Mouse (Mus musculus) adrenal gland, postnatal 36 days (tissue): Measurements from ENCODE around the gene Wdr20rt. TPM values are rescaled to one million over a fixed set of nuclear protein-coding genes. Genes with fewer than 3 reads are reported as not detected.
"Not testable (repeated sequence)": the region's sequence is repeated elsewhere in the genome, so short reads cannot be mapped to it uniquely, and the experiment has no call there.

Experiments
- DNase-seq, 2 experiments: peaks; one replicate each; pipeline ENCODE4 v3.0.0; 2021; ENCODE audit warnings: mixed read lengths in 1 of 2
- long read RNA-seq, 2 experiments: library from polyadenylated mRNA; stranded (forward); transcript quantifications; one replicate each; pipeline ENCODE4 v2.0.0; 2021; ENCODE audit warnings: borderline sequencing depth in 2 of 2
- total RNA-seq, 2 experiments: library from RNA; stranded (reverse); gene quantifications; 2 replicates each; pipeline ENCODE4 v1.2.3; 2021

Wdr20rt gene
- total RNA-seq: not detected
- long read RNA-seq, experiment 1: 0 reads
- long read RNA-seq, experiment 2: 0 reads

- no peak for DNase-seq
Observed at GRCm38 (mm10) chr12:65225467-65225945, at the start of gene Wdr20rt. Wdr20rt (plus strand) TSS chr12:65225517.

DNA sequence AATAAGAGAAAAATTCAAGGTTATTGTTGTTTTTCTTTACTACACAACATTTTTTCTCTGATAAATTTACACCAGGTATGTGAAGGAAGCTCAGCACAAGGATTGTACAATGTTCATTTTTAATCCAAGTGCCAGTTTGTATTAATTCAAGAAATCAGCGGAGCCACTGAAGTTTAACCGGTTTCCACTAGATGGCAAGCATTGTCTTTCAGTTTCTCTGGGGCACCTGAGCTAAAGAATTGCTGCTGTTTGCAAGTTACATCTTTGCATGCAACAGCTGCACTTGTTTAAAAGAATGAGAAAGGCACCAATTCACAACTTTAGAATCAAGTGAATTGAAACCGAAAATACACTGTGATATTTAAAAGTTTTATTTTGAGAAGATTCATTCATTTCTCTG, 38.0 kb upstream of the Wdr20rt start:
- no peak for DNase-seq

DNA sequence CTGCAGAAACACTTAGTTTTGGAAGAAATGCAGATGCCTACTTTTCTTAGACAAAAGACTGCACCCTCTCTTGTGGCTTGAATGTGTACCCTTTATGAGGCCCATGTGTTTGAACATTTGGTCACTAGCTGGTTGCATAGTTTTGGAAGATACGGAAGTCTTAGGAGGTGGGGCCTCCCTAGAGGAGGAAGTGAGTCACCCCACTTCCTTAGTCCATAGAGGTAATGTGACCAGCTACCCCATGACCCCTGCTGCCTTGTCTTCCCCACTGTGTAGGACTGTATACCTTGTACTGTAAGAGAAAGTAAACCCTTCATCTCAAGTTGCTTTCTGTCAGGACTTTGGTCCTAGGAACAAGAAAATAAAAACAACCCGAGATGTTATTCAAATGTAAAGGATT, 36.1 kb upstream of the Wdr20rt start:
- no peak for DNase-seq

DNA sequence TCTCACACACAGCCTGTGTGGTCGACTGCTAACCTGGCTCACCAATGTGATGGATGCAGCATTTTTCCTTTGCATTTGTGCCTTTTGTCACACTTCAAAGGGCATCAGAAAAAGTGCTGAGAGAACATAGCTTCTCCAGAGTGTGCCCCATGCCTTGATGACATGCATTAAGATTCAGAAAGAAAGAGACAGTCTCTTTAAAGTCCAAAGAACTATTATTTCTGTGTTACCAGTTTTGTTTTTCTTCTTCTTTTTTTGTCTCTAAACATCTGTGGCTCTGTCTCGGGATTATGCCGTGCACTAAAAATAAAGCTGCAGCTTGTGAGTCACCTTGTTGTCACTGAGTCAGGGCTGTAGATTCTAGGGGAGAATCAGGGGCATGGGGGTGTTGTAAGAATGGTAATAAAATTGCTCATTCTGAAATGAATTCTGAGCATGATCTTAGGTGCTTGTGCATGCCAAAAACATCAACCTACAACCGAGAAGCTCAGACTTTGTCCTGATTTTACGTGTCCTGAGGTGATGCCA, 31.2 kb upstream of the Wdr20rt start:
- DNase-seq: peak in 1 of 2 experiments; percentile 4

DNA sequence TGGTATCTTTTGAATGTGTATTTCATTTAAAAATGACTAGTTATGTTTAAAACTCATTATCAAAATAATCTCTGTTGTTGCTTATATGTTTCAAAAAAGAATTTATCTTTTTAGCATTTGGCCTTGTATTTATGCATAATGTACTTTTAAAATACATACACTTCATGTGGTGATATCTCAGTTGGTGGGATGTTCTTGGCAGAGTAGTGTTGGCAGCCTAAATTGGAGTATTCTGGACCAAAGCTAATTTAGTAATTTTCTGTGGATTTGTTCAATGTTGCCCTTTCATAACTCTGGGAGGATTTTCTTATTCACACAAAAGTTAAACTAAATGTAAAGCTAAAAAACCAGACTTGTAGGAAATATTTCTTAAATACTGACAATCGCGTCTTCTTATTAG, 23.5 kb upstream of the Wdr20rt start:
- DNase-seq: no peak

DNA sequence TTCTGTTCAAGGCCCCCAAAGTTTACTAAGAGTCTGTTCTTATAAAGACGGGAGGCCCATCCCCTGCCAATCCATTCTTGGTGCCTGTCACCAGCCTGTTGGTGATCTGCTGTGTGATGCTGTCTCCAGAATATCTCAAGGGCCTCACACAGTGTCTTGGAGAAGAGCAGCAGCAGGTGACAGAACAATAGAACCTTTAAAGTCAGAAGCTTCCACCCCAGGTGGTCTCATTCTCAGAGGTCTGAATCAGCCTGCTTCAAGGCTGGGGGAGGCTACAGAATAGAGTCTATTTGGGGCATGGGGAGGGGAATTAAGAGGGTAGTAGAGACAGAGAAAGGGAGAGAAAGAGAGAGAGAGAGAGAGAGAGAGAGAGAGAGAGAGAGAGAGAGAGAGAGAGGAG, 18.9 kb upstream of the Wdr20rt start:
- no peak for DNase-seq

GRCm38 (mm10) chr12:65216404-65216840, 8.9 kb upstream of the Wdr20rt start:
- no peak for DNase-seq

- no peak for DNase-seq
Observed at GRCm38 (mm10) chr12:65228628-65229027, 3.3 kb downstream of the Wdr20rt start.

DNA sequence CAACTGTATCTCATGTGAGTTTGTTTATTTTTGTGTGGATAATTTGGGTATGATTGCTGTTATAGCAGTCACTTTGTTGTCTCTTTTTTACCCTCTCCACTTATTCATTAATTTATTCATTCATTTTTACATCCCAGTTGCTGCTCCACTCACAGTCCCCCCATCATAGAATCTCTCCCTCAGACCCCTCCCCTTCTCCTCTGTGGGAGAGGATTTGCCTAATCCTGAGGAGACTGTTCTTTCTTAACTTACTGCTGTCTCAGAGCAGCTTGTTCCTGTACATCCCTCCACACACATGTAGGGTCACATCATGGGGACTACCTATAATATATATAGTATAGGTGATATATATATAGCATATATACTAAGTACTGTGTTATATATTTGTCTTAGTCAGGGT, 3.7 kb downstream of the Wdr20rt start:
- no peak for DNase-seq

DNA sequence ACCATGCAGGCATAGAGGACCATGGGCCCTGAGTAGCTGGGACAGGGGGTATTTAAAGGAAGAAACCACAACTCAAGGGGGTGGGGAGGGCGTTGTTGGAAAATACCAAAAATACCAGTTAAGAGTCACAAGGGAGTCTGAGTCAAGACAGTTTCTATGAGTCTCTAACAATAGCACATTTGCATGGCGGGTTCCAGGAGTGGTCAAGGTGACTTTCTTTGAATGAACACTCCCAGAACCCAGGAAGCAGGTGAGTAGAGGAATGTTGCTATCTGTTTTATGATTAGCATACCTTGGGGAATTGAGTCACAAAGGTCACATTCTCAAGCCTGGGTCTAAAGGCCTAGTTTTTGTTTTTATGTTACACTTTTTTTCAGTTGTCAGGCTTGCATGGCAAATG, 7.5 kb downstream of the Wdr20rt start:
- DNase-seq: not testable (repeated sequence)

GRCm38 (mm10) chr12:65250116-65250738, 24.9 kb downstream of the Wdr20rt start:
- no peak for DNase-seq

DNA sequence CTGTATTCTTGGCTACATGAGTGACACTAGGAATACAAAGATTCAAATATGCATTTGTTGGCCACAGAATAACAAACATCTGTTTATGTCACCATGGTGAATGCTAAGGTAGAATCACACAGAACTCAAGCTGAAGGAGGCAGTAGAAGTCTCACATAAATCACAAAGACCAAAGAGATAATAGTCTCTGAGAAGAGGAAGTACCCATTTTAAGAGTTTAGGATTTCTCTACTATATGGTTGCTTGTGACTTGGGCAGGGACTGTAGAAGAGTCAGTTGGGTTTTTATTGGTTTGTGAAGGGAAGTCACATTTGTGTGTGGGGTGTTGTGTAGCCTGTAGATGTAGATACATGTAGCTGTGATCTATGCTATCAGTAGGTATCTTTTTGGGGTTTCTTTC, 31.6 kb downstream of the Wdr20rt start:
- no peak for DNase-seq

- DNase-seq: peak; percentile 10 to 27
Observed at GRCm38 (mm10) chr12:65258212-65259138, 33.2 kb downstream of the Wdr20rt start.

GRCm38 (mm10) chr12:65259139-65260111, 34.1 kb downstream of the Wdr20rt start:
- no peak for DNase-seq

DNA sequence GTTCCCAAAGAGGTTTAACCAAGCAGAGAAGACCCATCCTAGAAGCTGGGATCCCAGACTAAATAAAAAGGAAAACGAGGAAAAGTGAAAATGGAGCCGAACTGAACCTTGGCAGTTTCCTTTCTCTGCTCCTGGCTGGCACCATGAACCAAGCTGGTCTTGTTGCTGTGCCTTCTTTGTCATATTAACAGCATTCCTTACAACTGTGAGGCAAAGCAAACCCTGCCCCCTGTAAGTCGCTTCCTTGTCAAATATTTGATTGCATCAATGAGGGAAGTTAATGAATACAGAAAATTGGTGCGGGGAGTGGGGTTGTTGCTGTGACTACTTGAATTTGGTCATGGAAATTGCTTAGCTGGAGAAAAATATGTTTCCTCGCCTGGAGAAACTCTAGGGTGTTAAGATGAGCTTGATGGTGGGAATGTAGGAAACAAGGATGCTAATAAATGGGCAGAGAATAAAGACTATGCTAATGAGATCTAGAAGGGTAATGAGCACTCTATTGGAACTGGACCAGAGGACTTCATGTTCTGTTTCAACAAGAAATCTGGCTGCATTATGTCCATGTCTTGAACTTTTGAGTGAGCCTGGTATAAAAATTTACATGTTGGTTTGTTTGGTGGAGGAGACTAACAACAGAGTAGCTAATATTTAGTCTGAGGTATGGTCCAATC, 43.1 kb downstream of the Wdr20rt start:
- no peak for DNase-seq

- DNase-seq: no peak
Observed at GRCm38 (mm10) chr12:65269406-65269805, 44.1 kb downstream of the Wdr20rt start.

- no peak for DNase-seq
Observed at GRCm38 (mm10) chr12:65273807-65274206, 48.5 kb downstream of the Wdr20rt start.
